Mouse (Mus musculus): ENCODE data around the gene Chst14. TPM values are rescaled to one million over a fixed set of nuclear protein-coding genes. Genes with fewer than 3 reads are reported as not detected.

The Chst14 gene
- polyA plus RNA-seq, 1 experiment from 2014 or later = 32.3 TPM

- ChIA-PET POLR2A (interaction anchor here (0.7 kb wide), 1 partner anchor 302 kb away, joined by 9 read pairs; no protein-coding TSS in a partner anchor), CTCF (no interaction called here)
- in situ Hi-C loops (cut with MboI; ENCODE audit: low pct_unique_long_range_greater_than_20kb) = loop anchor here (25.0 kb wide), 1 partner anchor 410 kb away; the partner anchor contains the start of gene Srp14
- ATAC-seq = no peak
- no peak for DNase-seq (ENCODE audit: low read depth, low spot score)
- peaks cover 31% of the 10 kb centered on the region for H3K27me3 ChIP-seq
- no peak for TF ChIP-seq CTCF (IDR thresholded peaks at IDR 0.05)
These were observed 28.9 kb upstream of the Chst14 start for GRCm38 (mm10) chr2:118897392-118897791.

- no peak for DNase-seq (ENCODE audit: low read depth, low spot score)
- POLR2A ChIA-PET = interaction anchor here (0.7 kb wide), 1 partner anchor 303 kb away, joined by 9 read pairs; no protein-coding TSS in a partner anchor
- TF ChIP-seq CTCF (IDR thresholded peaks at IDR 0.05) = no peak
- CTCF ChIA-PET = no interaction called here
- in situ Hi-C loops (cut with MboI; ENCODE audit: low pct_unique_long_range_greater_than_20kb) = loop anchor here (25.0 kb wide), 1 partner anchor 411 kb away; the partner anchor contains the start of gene Srp14
- peaks cover 31% of the 10 kb centered on the region for H3K27me3 ChIP-seq
- ATAC-seq = no peak
These were observed 28.5 kb upstream of the Chst14 start for GRCm38 (mm10) chr2:118897808-118898207.

- POLR2A ChIA-PET = no interaction called here
- no peak for DNase-seq (ENCODE audit: low read depth, low spot score)
- in situ Hi-C loops (cut with MboI; ENCODE audit: low pct_unique_long_range_greater_than_20kb) = loop anchor here (25.0 kb wide), 1 partner anchor 411 kb away; the partner anchor contains the start of gene Srp14
These were observed 27.5 kb upstream of the Chst14 start for GRCm38 (mm10) chr2:118898771-118899170.

GRCm38 (mm10) chr2:118899306-118899705, 27.0 kb upstream of the Chst14 start:
- peaks cover 24% of the 10 kb centered on the region for H3K27me3 ChIP-seq
- TF ChIP-seq CTCF (IDR thresholded peaks at IDR 0.05) = no peak
- in situ Hi-C loops (cut with MboI; ENCODE audit: low pct_unique_long_range_greater_than_20kb) = loop anchor here (25.0 kb wide), 1 partner anchor 412 kb away; the partner anchor contains the start of gene Srp14
- DNase-seq (ENCODE audit: low read depth, low spot score) = no peak
- ATAC-seq = no peak
- ChIA-PET CTCF (no interaction called here), POLR2A (interaction anchor here (0.7 kb wide), 1 partner anchor 191 kb away, joined by 3 read pairs; no protein-coding TSS in a partner anchor)

More at GRCm38 (mm10) chr2:118898771-118899170, 27.5 kb upstream of the Chst14 start:
- no peak for ATAC-seq
- H3K27me3 ChIP-seq = peaks cover 29% of the 10 kb centered on the region
- CTCF ChIA-PET = no interaction called here
- TF ChIP-seq CTCF (IDR thresholded peaks at IDR 0.05) = no peak

GRCm38 (mm10) chr2:118899981-118900825, 26.1 kb upstream of the Chst14 start, which contains the start of gene Bahd1:
TSS of gene Bahd1 (plus strand) at chr2:118900377.
- no peak for TF ChIP-seq CTCF (IDR thresholded peaks at IDR 0.05)
- ATAC-seq = no peak
- peaks cover 22% of the 10 kb centered on the region for H3K27me3 ChIP-seq
- POLR2A ChIA-PET = no interaction called here
- in situ Hi-C loops (cut with MboI; ENCODE audit: low pct_unique_long_range_greater_than_20kb) = loop anchor here (25.0 kb wide), 1 partner anchor 413 kb away; the partner anchor contains the start of gene Srp14
- DNase-seq (ENCODE audit: low read depth, low spot score) = no peak
- CTCF ChIA-PET = no interaction called here

GRCm38 (mm10) chr2:118900826-118901140, 25.5 kb upstream of the Chst14 start:
- POLR2A ChIA-PET = no interaction called here
- no peak for TF ChIP-seq CTCF (IDR thresholded peaks at IDR 0.05)
- peaks cover 21% of the 10 kb centered on the region for H3K27me3 ChIP-seq

GRCm38 (mm10) chr2:118901175-118902031, 24.9 kb upstream of the Chst14 start:
- ChIA-PET CTCF (interaction anchor here (1.8 kb wide), 1 partner anchor 11 kb away, joined by 6 read pairs; no protein-coding TSS in a partner anchor), POLR2A (no interaction called here)
- in situ Hi-C loops (cut with MboI; ENCODE audit: low pct_unique_long_range_greater_than_20kb) = no loop called here
- peaks cover 15% of the 10 kb centered on the region for H3K27me3 ChIP-seq
- DNase-seq (ENCODE audit: low read depth, low spot score) = peak; percentile 54
- no peak for TF ChIP-seq CTCF (IDR thresholded peaks at IDR 0.05)
- ATAC-seq = peak; percentile 86

More at GRCm38 (mm10) chr2:118900826-118901140, 25.5 kb upstream of the Chst14 start:
- CTCF ChIA-PET = no interaction called here
- DNase-seq (ENCODE audit: low read depth, low spot score) (no peak), ATAC-seq (no peak)
- in situ Hi-C loops (cut with MboI; ENCODE audit: low pct_unique_long_range_greater_than_20kb) = no loop called here

GRCm38 (mm10) chr2:118902051-118903025, 24.0 kb upstream of the Chst14 start:
- peak; percentile 24 for ATAC-seq
- ChIA-PET POLR2A (interaction anchor here (1.0 to 1.1 kb wide), 2 partner anchors 24 to 303 kb away, joined by 3 read pairs; partner anchors contain the start of gene Chst14), CTCF (interaction anchor here (1.8 kb wide), 1 partner anchor 10 kb away, joined by 6 read pairs; no protein-coding TSS in a partner anchor)
- DNase-seq (ENCODE audit: low read depth, low spot score) = no peak
- TF ChIP-seq CTCF (IDR thresholded peaks at IDR 0.05) = no peak
- H3K27me3 ChIP-seq = peaks cover 6% of the 10 kb centered on the region
- in situ Hi-C loops (cut with MboI; ENCODE audit: low pct_unique_long_range_greater_than_20kb) = no loop called here

GRCm38 (mm10) chr2:118903333-118903741, 23.0 kb upstream of the Chst14 start:
- in situ Hi-C loops (cut with MboI; ENCODE audit: low pct_unique_long_range_greater_than_20kb) = no loop called here
- ATAC-seq (no peak), DNase-seq (ENCODE audit: low read depth, low spot score) (no peak)
- ChIA-PET CTCF (interaction anchor here (1.8 kb wide), 1 partner anchor 9 kb away, joined by 6 read pairs; no protein-coding TSS in a partner anchor), POLR2A (interaction anchor here (1.0 kb wide), 1 partner anchor 304 kb away, joined by 3 read pairs; no protein-coding TSS in a partner anchor)
- peaks cover 5% of the 10 kb centered on the region for H3K27me3 ChIP-seq
- TF ChIP-seq CTCF (IDR thresholded peaks at IDR 0.05) = no peak

Data from Patski (cell line).